Mouse (Mus musculus) neural tube, embryonic 12.5 days (tissue): Measurements from ENCODE around the gene Esrrg. TPM values are rescaled to one million over a fixed set of nuclear protein-coding genes. Genes with fewer than 3 reads are reported as not detected.

Experiments
- ATAC-seq: fragments of 200-750 bp; cut with Nextera tagmentation; 2 replicates; pipeline ENCODE4 v1.8.0; 2017; ENCODE audit warnings: low read depth, mild to moderate bottlenecking, moderate TSS enrichment, moderate library complexity; ENCODE audit not compliant: low FRiP score
- H3K27ac ChIP-seq: fragments of 300-500 bp; sonication (generic); 2 replicates; pipeline ENCODE4 v1.5.1; 2016
- H3K27me3 ChIP-seq: fragments of 300-500 bp; sonication (generic); replicated peaks from 2 replicates; pipeline ENCODE4 v1.6.1; 2016; ENCODE audit warnings: mild to moderate bottlenecking
- H3K36me3 ChIP-seq: fragments of 300-500 bp; sonication (generic); 2 replicates; pipeline ENCODE4 v1.6.1; 2016; ENCODE audit warnings: mild to moderate bottlenecking
- H3K4me1 ChIP-seq: fragments of 300-500 bp; sonication (generic); 2 replicates; pipeline ENCODE4 v1.6.1; 2016
- H3K4me2 ChIP-seq: fragments of 300-500 bp; sonication (generic); replicated peaks from 2 replicates; pipeline ENCODE4 v1.6.1; 2016; ENCODE audit warnings: mild to moderate bottlenecking
- H3K4me3 ChIP-seq: fragments of 300-500 bp; sonication (generic); 2 replicates; pipeline ENCODE4 v1.5.1; 2016
- H3K9ac ChIP-seq: fragments of 300-500 bp; sonication (generic); 2 replicates; pipeline ENCODE4 v1.6.1; 2016; ENCODE audit warnings: mild to moderate bottlenecking
- H3K9me3 ChIP-seq: fragments of 300-500 bp; sonication (generic); 2 replicates; pipeline ENCODE4 v1.6.1; 2016; ENCODE audit warnings: mild to moderate bottlenecking
- WGBS: fragments of 180-500 bp; shearing (Covaris S2); methylation state at CpG from one replicate; pipeline ENCODE4 v1.1.7; 2016; 5-methylcytosine and 5-hydroxymethylcytosine counted together
- polyA plus RNA-seq: library from polyadenylated mRNA; unstranded; fragments of >200 nt; fragmentation: Nextera tagmentation; extraction: Ambion mirVana; gene quantifications from 2 replicates; pipeline ENCODE4 v1.2.1, GENCODE M21; 2016

Esrrg gene
- polyA plus RNA-seq, 1 experiment from 2014 or later, result 17.8 TPM

DNA sequence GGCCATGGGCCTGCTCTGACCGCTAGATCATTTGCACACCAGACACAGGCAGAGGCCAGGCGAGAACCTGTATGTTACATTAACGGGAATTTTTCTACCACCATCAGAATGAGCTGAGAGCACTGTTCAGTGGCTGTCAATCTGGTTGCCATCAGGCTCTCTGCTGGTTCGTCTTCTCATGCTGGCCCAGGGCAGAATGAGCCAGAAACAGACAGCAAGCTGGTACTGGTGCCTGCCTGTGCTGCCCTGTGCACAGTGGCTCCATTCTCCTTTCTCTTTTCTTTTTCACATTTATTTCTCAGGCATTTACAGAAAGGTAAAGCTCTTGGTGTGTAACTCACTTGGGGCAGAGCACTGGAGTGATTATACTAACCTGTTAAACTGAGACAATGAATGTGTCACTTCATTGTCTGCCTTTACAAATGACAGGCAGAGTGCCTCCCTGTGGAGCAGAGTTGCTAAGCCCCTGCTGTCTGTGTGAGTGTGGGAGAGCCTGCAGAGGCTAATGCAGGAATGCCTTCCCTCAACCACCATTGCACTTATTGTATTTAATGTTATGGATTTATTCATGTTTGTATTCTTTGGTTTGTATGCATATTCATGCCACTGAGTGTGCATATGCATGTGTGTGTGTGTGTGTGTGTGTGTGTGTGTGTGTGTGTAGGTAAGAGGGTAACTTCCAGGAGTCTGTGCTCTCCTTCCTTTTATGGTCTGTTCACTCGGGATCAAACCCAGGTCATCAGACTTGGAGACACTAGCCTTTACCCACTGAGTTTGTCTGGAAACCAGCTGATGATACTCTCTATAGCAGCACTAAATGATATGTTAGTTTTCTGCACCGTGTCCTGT is 651.9 kb downstream of the Esrrg start:
- 47% methylated on average over 6 of the region's 6 CpGs for WGBS
- ATAC-seq, result peak; percentile 33; the same call in 1 of the 2 replicates
- H3K36me3 ChIP-seq, result no peaks in the 10 kb centered on the region
- no peaks in the 10 kb centered on the region for H3K9me3 ChIP-seq
- H3K27me3 ChIP-seq, result no peaks in the 10 kb centered on the region
- no peak overlapping the region for H3K4me2 ChIP-seq
- H3K4me3 ChIP-seq, result no peak overlapping the region
- peaks cover 14% of the 10 kb centered on the region; the same call in 1 of the 2 replicates for H3K4me1 ChIP-seq
- no peak overlapping the region for H3K9ac ChIP-seq
- no peak overlapping the region for H3K27ac ChIP-seq

DNA sequence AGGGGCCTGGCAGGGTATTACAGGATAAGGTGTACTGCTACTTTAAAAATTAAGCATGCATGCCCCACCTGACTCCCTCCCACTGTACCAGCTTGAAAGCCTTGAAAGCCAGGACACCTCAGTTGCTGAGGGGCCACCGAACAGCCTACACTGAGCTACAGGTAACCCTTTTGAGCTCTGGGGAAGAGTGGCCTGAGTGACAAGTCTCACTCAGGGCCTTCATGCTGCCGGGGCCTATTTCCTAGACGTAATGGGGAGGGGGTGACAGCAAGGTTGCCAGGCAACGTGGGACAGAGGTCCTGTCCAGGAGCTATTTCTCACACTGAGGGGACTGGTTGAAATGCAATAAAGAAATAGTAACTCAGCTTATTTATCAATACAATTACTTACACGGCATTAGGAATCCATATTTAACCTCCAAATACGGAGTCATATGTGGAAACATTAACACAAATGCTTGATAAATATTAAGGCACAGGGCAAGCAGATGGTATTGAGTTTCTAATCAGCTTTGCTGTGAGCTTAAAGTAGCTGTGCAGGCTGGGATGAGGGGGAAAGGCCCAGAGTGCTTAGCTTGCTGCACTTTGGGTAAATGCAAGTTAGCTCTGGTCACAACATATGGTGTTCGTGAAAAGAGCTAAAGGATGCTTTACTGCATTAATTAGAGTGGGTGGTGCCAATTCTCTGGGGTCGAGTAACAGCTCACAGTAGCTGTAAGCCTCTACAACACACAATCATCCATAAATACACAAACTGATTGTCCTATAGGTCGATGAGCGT is 653.5 kb downstream of the Esrrg start, which contains the start of gene Ush2a:
TSS of gene Ush2a (plus strand) at position 121 of the 780 bp plus-strand sequence.
- no peaks in the 10 kb centered on the region for H3K27me3 ChIP-seq
- 45% methylated on average over 10 of the region's 10 CpGs for WGBS
- H3K4me2 ChIP-seq, result no peak within 1 kb of the TSS
- peaks cover 14% of the 10 kb centered on the region; the same call in 1 of the 2 replicates for H3K4me1 ChIP-seq
- no peaks in the 10 kb centered on the region for H3K9me3 ChIP-seq
- no peak within 1 kb of the TSS for H3K4me3 ChIP-seq
- H3K27ac ChIP-seq, result no peak within 1 kb of the TSS
- H3K36me3 ChIP-seq, result no peaks in the 10 kb centered on the region
- ATAC-seq, result no peak
- no peak within 1 kb of the TSS for H3K9ac ChIP-seq
